Mouse (Mus musculus) liver, adult 2 months (tissue): ENCODE results near the gene Comt. TPM values are rescaled to one million over a fixed set of nuclear protein-coding genes. Genes with fewer than 3 reads are reported as not detected.

Experiments
- DNase-seq: peaks from one replicate; pipeline ENCODE4 v3.0.0-alpha.2; 2011; ENCODE audit warnings: low read depth, low spot score; ENCODE audit errors: extremely low read depth
- H3K27ac ChIP-seq: fragments of 200-500 bp; replicated peaks from 2 replicates; pipeline ENCODE4 v1.5.1; 2012; ENCODE audit warnings: low read depth, mild to moderate bottlenecking, control low read depth, inconsistent platforms, low read length; ENCODE audit not compliant: insufficient read depth
- H3K27me3 ChIP-seq: fragments of 200-500 bp; 2 replicates; pipeline ENCODE4 v1.6.1; 2012; ENCODE audit warnings: mild to moderate bottlenecking, moderate library complexity, low read length, inconsistent platforms; ENCODE audit not compliant: control insufficient read depth, insufficient read depth
- H3K36me3 ChIP-seq: fragments of 200-500 bp; 2 replicates; pipeline ENCODE4 v1.6.1; 2012; ENCODE audit warnings: low read length, inconsistent platforms; ENCODE audit not compliant: control insufficient read depth, insufficient read depth
- H3K4me1 ChIP-seq: fragments of 200-500 bp; 2 replicates; pipeline ENCODE4 v1.6.1; 2011; ENCODE audit warnings: low read length; ENCODE audit not compliant: control insufficient read depth, insufficient read depth
- H3K4me3 ChIP-seq: fragments of 200-500 bp; 2 replicates; pipeline ENCODE4 v1.5.1; 2011; ENCODE audit warnings: low read depth, mild to moderate bottlenecking, control low read depth, low read length, moderate library complexity; ENCODE audit not compliant: insufficient read depth
- H3K79me2 ChIP-seq: fragments of 200-500 bp; 2 replicates; pipeline ENCODE4 v1.6.1; 2012; ENCODE audit warnings: inconsistent platforms, mild to moderate bottlenecking, low read length, moderate library complexity; ENCODE audit not compliant: control insufficient read depth, insufficient read depth
- H3K9ac ChIP-seq: fragments of 200-500 bp; 2 replicates; pipeline ENCODE4 v1.6.1; 2012; ENCODE audit warnings: low read depth, mild to moderate bottlenecking, control low read depth, inconsistent platforms, low read length
- CTCF ChIP-seq: fragments of 200-500 bp; IDR thresholded peaks from 2 replicates; pipeline ENCODE4 v1.5.1; 2011; ENCODE audit warnings: low read depth, low read length, control low read depth
- POLR2A ChIP-seq: fragments of 200-500 bp; IDR thresholded peaks from 2 replicates; pipeline ENCODE4 v1.6.1; 2011; ENCODE audit warnings: low read length, control low read depth; ENCODE audit not compliant: insufficient read depth; ENCODE audit errors: extremely low read depth
- WGBS: fragments of 180-500 bp; shearing (Covaris S2); methylation state at CpG from one replicate; pipeline ENCODE4 v1.1.7; 2018; 5-methylcytosine and 5-hydroxymethylcytosine counted together
- polyA plus RNA-seq: library from polyadenylated mRNA; depleted of rRNA; stranded (reverse); fragments of >200 nt; gene quantifications from 2 replicates; pipeline ENCODE4 v1.2.3, GENCODE M21; 2012
- total RNA-seq: library from RNA; depleted of rRNA; stranded (reverse); fragments of >200 nt; gene quantifications from 2 replicates; pipeline ENCODE4 v1.2.3, GENCODE M21; 2014

Gene Comt
- total and polyA plus RNA-seq, 2 experiments: 538 to 1,223 TPM

- DNase-seq: peak; percentile 53
- 31% methylated on average over 7 of the region's 7 CpGs for WGBS
- peaks cover 8% of the 10 kb centered on the region for H3K4me1 ChIP-seq
- peaks cover 2% of the 10 kb centered on the region; the same call in 1 of the 2 replicates for H3K79me2 ChIP-seq
- TF ChIP-seq CTCF (no peak), POLR2A (no peak)
- no peak overlapping the region for H3K4me3 ChIP-seq
- H3K9ac ChIP-seq: no peak overlapping the region
- H3K36me3 ChIP-seq: no peaks in the 10 kb centered on the region
- no peaks in the 10 kb centered on the region for H3K27me3 ChIP-seq
- H3K27ac ChIP-seq: 0 out of 2 replicates have a peak overlapping the region, but pooled peaks have one; percentile 1
Measured at GRCm38 (mm10) chr16:18376297-18376954, 50.2 kb downstream of the Comt start.

GRCm38 (mm10) chr16:18373632-18374031, 53.0 kb downstream of the Comt start:
- Histone ChIP-seq H3K27me3 (no peaks in the 10 kb centered on the region), H3K36me3 (no peaks in the 10 kb centered on the region), H3K9ac (no peak overlapping the region), H3K27ac (no peak overlapping the region), H3K4me1 (peaks cover 8% of the 10 kb centered on the region), H3K4me3 (no peak overlapping the region), H3K79me2 (no peaks in the 10 kb centered on the region)
- 95% methylated on average over 4 of the region's 4 CpGs for WGBS
- DNase-seq: no peak
- no peak for TF ChIP-seq POLR2A
- no peak for TF ChIP-seq CTCF

GRCm38 (mm10) chr16:18370197-18370596, 56.5 kb downstream of the Comt start:
- H3K27ac ChIP-seq: no peak overlapping the region
- DNase-seq: no peak

GRCm38 (mm10) chr16:18366849-18367248, 59.8 kb downstream of the Comt start:
- no peaks in the 10 kb centered on the region for H3K4me1 ChIP-seq
- no peak for TF ChIP-seq POLR2A
- TF ChIP-seq CTCF: no peak
- no peaks in the 10 kb centered on the region for H3K27me3 ChIP-seq
- 86% methylated on average over 4 of the region's 4 CpGs for WGBS
- no peaks in the 10 kb centered on the region for H3K79me2 ChIP-seq
- no peak overlapping the region for H3K4me3 ChIP-seq
- no peak overlapping the region for H3K9ac ChIP-seq
- H3K36me3 ChIP-seq: no peaks in the 10 kb centered on the region
- no peak for DNase-seq
- no peak overlapping the region for H3K27ac ChIP-seq

More at GRCm38 (mm10) chr16:18370197-18370596, 56.5 kb downstream of the Comt start:
- Histone ChIP-seq H3K79me2 (no peaks in the 10 kb centered on the region), H3K9ac (no peak overlapping the region), H3K4me3 (no peak overlapping the region), H3K27me3 (no peaks in the 10 kb centered on the region), H3K36me3 (no peaks in the 10 kb centered on the region), H3K4me1 (no peaks in the 10 kb centered on the region)
- no peak for TF ChIP-seq POLR2A
- no peak for TF ChIP-seq CTCF
- WGBS: 90% methylated on average over 3 of the region's 3 CpGs

GRCm38 (mm10) chr16:18362948-18363347, 63.7 kb downstream of the Comt start:
- H3K27ac ChIP-seq: no peak overlapping the region
- no peaks in the 10 kb centered on the region for H3K4me1 ChIP-seq
- no peaks in the 10 kb centered on the region for H3K79me2 ChIP-seq
- TF ChIP-seq POLR2A (no peak), CTCF (no peak)
- H3K27me3 ChIP-seq: no peaks in the 10 kb centered on the region
- WGBS: 88% methylated on average over 8 of the region's 8 CpGs
- H3K36me3 ChIP-seq: no peaks in the 10 kb centered on the region
- DNase-seq: no peak
- no peak overlapping the region for H3K9ac ChIP-seq
- no peak overlapping the region for H3K4me3 ChIP-seq

- Histone ChIP-seq H3K27me3 (no peaks in the 10 kb centered on the region), H3K27ac (no peak overlapping the region), H3K9ac (no peak overlapping the region), H3K4me3 (no peak overlapping the region), H3K79me2 (no peaks in the 10 kb centered on the region), H3K4me1 (no peaks in the 10 kb centered on the region), H3K36me3 (no peaks in the 10 kb centered on the region)
- TF ChIP-seq CTCF (no peak), POLR2A (no peak)
- WGBS: 87% methylated on average over 6 of the region's 6 CpGs
- DNase-seq: no peak
Measured at GRCm38 (mm10) chr16:18360151-18360805, 66.4 kb downstream of the Comt start.
